Comparison of ENCODE assay signal across 12 mouse cellular contexts in genomic region chr11:87666256-87667035, GRCm38 (mm10). TPM values are rescaled to one million over a fixed set of nuclear protein-coding genes. Genes with fewer than 3 reads are reported as not detected.
DNase-seq lines count a peak whose midpoint lies in the region; ATAC-seq and TF ChIP-seq lines count a peak whose summit lies in the region.
"Had no signal": no experiment of that assay in that cellular context is flagged by ENCODE, and none has a peak within 500 bp of the region (broad histone marks: within the 10 kb centered on the region; RNA-seq: fewer than 3 reads in every experiment).

No protein-coding gene starts in this region.

- peaks cover 18% of the 10 kb centered on the region for H3K27me3 ChIP-seq in limb, embryonic 12.5 days
- peaks cover 25% of the 10 kb centered on the region for H3K27me3 ChIP-seq in limb, embryonic 10.5 days (ENCODE audit: low read depth, poor library complexity, severe bottlenecking)
- no peaks in the 10 kb centered on the region for H3K27me3 ChIP-seq in intestine, embryonic 16.5 days (replicated peaks; ENCODE audit: control insufficient read depth, insufficient read depth, low read length)

- H3K27ac ChIP-seq in limb, embryonic 12.5 days = no peak overlapping the region
- no peak overlapping the region for H3K27ac ChIP-seq in limb, embryonic 10.5 days
- H3K27ac ChIP-seq in bone marrow, adult 2 months (ENCODE audit: control insufficient read depth, insufficient read depth, low read depth, low read length, poor library complexity) = peak overlapping the region; percentile 36
- peak overlapping the region; percentile 61 for H3K27ac ChIP-seq in intestine, embryonic 16.5 days (ENCODE audit: low read length)
- H3K27ac ChIP-seq: hindbrain, embryonic 14.5 days; midbrain, embryonic 12.5 days had no signal

- no peak for TF ChIP-seq CTCF in bone marrow, adult 2 months (IDR thresholded peaks at IDR 0.05; ENCODE audit: control insufficient read depth, insufficient read depth, low read length)

- H3K4me1 ChIP-seq in limb, embryonic 12.5 days (replicated peaks) = peaks cover 9% of the 10 kb centered on the region
- H3K4me1 ChIP-seq in limb, embryonic 10.5 days = no peaks in the 10 kb centered on the region
- H3K4me1 ChIP-seq in bone marrow, adult 2 months (ENCODE audit: control insufficient read depth, insufficient read depth, low read length) = no peaks in the 10 kb centered on the region
- H3K4me1 ChIP-seq in intestine, embryonic 16.5 days (ENCODE audit: control insufficient read depth, insufficient read depth, low read length) = no peaks in the 10 kb centered on the region

- peak overlapping the region; percentile 15; the same call in 1 of the 2 replicates for H3K4me2 ChIP-seq in limb, embryonic 12.5 days
- peak overlapping the region; percentile 43 for H3K4me2 ChIP-seq in intestine, embryonic 16.5 days (ENCODE audit: low read depth, low read length)
- H3K4me2 ChIP-seq: hindbrain, embryonic 14.5 days; midbrain, embryonic 12.5 days had no signal

- H3K9ac ChIP-seq in limb, embryonic 12.5 days (replicated peaks) = no peak overlapping the region
- peak overlapping the region; percentile 69 for H3K9ac ChIP-seq in intestine, embryonic 16.5 days (ENCODE audit: low read depth, low read length)
- H3K9ac ChIP-seq: hindbrain, embryonic 14.5 days; midbrain, embryonic 12.5 days had no signal

- WGBS in limb, embryonic 12.5 days = 66% methylated on average over 12 of the region's 12 CpGs
- WGBS in limb, embryonic 10.5 days = 80% methylated on average over 12 of the region's 12 CpGs
- WGBS in bone marrow, adult 2 months = 38% methylated on average over 12 of the region's 12 CpGs
- 53% methylated on average over 12 of the region's 12 CpGs for WGBS in intestine, embryonic 16.5 days

- no peak for ATAC-seq in limb, embryonic 12.5 days (ENCODE audit: insufficient number of reproducible peaks, insufficient read depth, low FRiP score, low TSS enrichment, low read depth)
- ATAC-seq in intestine, embryonic 16.5 days = no peak
- peak; percentile 51 for ATAC-seq in megakaryocyte, adult 5-6 weeks (ENCODE audit: poor library complexity, severe bottlenecking)
- ATAC-seq in megakaryocyte-erythroid progenitor cell, adult 5-6 weeks (replicated peaks; ENCODE audit: low FRiP score, low TSS enrichment, poor library complexity, severe bottlenecking) = no peak

- TF ChIP-seq POLR2A in bone marrow, adult 2 months (IDR thresholded peaks at IDR 0.05; ENCODE audit: borderline replicate concordance, control insufficient read depth, low read depth, low read length) = no peak

- H3K9me3 ChIP-seq in limb, embryonic 12.5 days = no peaks in the 10 kb centered on the region
- H3K9me3 ChIP-seq in limb, embryonic 10.5 days (replicated peaks) = no peaks in the 10 kb centered on the region
- no peaks in the 10 kb centered on the region for H3K9me3 ChIP-seq in intestine, embryonic 16.5 days (ENCODE audit: control insufficient read depth, low read length)
- H3K9me3 ChIP-seq: midbrain, embryonic 12.5 days had no signal

- no peak for DNase-seq in limb, embryonic 10.5 days (ENCODE audit: low spot score)
- no peak for DNase-seq in frontal cortex, postnatal 14 days (ENCODE audit: low spot score in 2 of 2)
- DNase-seq: adrenal gland, adult 2 months; right cerebral cortex, postnatal 14 days; thymus, postnatal 14 days had no signal

- no peaks in the 10 kb centered on the region for H3K36me3 ChIP-seq in limb, embryonic 12.5 days
- H3K36me3 ChIP-seq in limb, embryonic 10.5 days = no peaks in the 10 kb centered on the region
- no peaks in the 10 kb centered on the region for H3K36me3 ChIP-seq in intestine, embryonic 16.5 days (ENCODE audit: control insufficient read depth, insufficient read depth, low read length)
- H3K36me3 ChIP-seq: midbrain, embryonic 12.5 days had no signal

- H3K4me3 ChIP-seq in limb, embryonic 12.5 days (replicated peaks) = no peak overlapping the region
- H3K4me3 ChIP-seq in limb, embryonic 10.5 days = no peak overlapping the region
- H3K4me3 ChIP-seq in bone marrow, adult 2 months (replicated peaks; ENCODE audit: control insufficient read depth, low read depth, low read length) = no peak overlapping the region
- H3K4me3 ChIP-seq in intestine, embryonic 16.5 days (ENCODE audit: low read length) = peak overlapping the region; percentile 49
- H3K4me3 ChIP-seq: midbrain, embryonic 12.5 days had no signal

RNA-seq across cellular contexts. Expression of gene Rnf43, which starts 3.9 kb away (rescaled TPM):
- polyA plus RNA-seq in limb, embryonic 12.5 days (2016; fragmentation: Nextera tagmentation; extraction: Ambion mirVana) = 2.8 and 4.0 TPM in 2 replicates
- polyA plus RNA-seq in limb, embryonic 10.5 days (2016; fragmentation: Nextera tagmentation; extraction: Ambion mirVana) = 1.9 and 2.2 TPM in 2 replicates
- 0.97 and 3.9 TPM in 2 replicates for polyA plus RNA-seq in bone marrow, adult 2 months (2011; ENCODE audit: insufficient read depth, insufficient read length, low replicate concordance, missing spikeins)
- 11.2 and 12.4 TPM in 2 replicates for polyA plus RNA-seq in intestine, embryonic 16.5 days (2015; fragmentation: Nextera tagmentation; extraction: Ambion mirVana)
- 3.3 and 4.0 TPM in 2 replicates for total RNA-seq in megakaryocyte, adult 5-6 weeks (2015)
- 3.4 and 8.6 TPM in 2 replicates for total RNA-seq in megakaryocyte, adult 5-6 weeks (2017)
- total RNA-seq in megakaryocyte-erythroid progenitor cell, adult 5-6 weeks (2014; fragmentation: Nextera tagmentation) = 4.2 and 7.0 TPM in 2 replicates
- 1.4 and 3.1 TPM in 2 replicates for total RNA-seq in megakaryocyte-erythroid progenitor cell, adult 5-6 weeks (2017)

RNA-seq across cellular contexts. Expression of gene Hsf5, which starts 49.5 kb away (rescaled TPM):
- 0.19 and 0.21 TPM in 2 replicates for polyA plus RNA-seq in limb, embryonic 12.5 days (2016; fragmentation: Nextera tagmentation; extraction: Ambion mirVana)
- 0.26 and 0.34 TPM in 2 replicates for polyA plus RNA-seq in limb, embryonic 10.5 days (2016; fragmentation: Nextera tagmentation; extraction: Ambion mirVana)
- not detected in 2 replicates for polyA plus RNA-seq in bone marrow, adult 2 months (2011; ENCODE audit: insufficient read depth, insufficient read length, low replicate concordance, missing spikeins)
- 0.15 and 0.17 TPM in 2 replicates for polyA plus RNA-seq in intestine, embryonic 16.5 days (2015; fragmentation: Nextera tagmentation; extraction: Ambion mirVana)
- 0.09 TPM in 1 of 2 replicates, not detected in the other for total RNA-seq in megakaryocyte, adult 5-6 weeks (2015)
- 0.07 TPM in 1 of 2 replicates, not detected in the other for total RNA-seq in megakaryocyte, adult 5-6 weeks (2017)
- total RNA-seq in megakaryocyte-erythroid progenitor cell, adult 5-6 weeks (2014; fragmentation: Nextera tagmentation) = not detected in 2 replicates
- 0.19 TPM in 1 of 2 replicates, not detected in the other for total RNA-seq in megakaryocyte-erythroid progenitor cell, adult 5-6 weeks (2017)

Comparison
In these comparisons a context has a peak if more than half of its experiments do, and no peak if none do; other contexts are left out.
1. H3K27ac ChIP-seq: peak in bone marrow, adult 2 months (single experiment) and intestine, embryonic 16.5 days (single experiment); none in limb, embryonic 12.5 days (single experiment) and limb, embryonic 10.5 days (single experiment).